Mouse (Mus musculus) neural tube, embryonic 13.5 days (tissue): ENCODE results near the gene Gm5127. TPM values are rescaled to one million over a fixed set of nuclear protein-coding genes. Genes with fewer than 3 reads are reported as not detected.

Experiments
- ATAC-seq: fragments of 200-750 bp; cut with Nextera tagmentation; 2 replicates; pipeline ENCODE4 v1.8.0; 2017; ENCODE audit warnings: low read depth, mild to moderate bottlenecking, moderate TSS enrichment, moderate library complexity
- H3K27ac ChIP-seq: fragments of 300-500 bp; sonication (generic); replicated peaks from 2 replicates; pipeline ENCODE4 v1.5.1; 2015; ENCODE audit warnings: moderate library complexity, mild to moderate bottlenecking, inconsistent platforms
- H3K27me3 ChIP-seq: fragments of 300-500 bp; sonication (generic); 2 replicates; pipeline ENCODE4 v1.6.1; 2015; ENCODE audit warnings: mild to moderate bottlenecking, inconsistent platforms
- H3K36me3 ChIP-seq: fragments of 300-500 bp; sonication (generic); 2 replicates; pipeline ENCODE4 v1.6.1; 2015; ENCODE audit warnings: mild to moderate bottlenecking, inconsistent platforms
- H3K4me1 ChIP-seq: fragments of 300-500 bp; sonication (generic); replicated peaks from 2 replicates; pipeline ENCODE4 v1.6.1; 2015; ENCODE audit warnings: inconsistent platforms
- H3K4me2 ChIP-seq: fragments of 300-500 bp; sonication (generic); 2 replicates; pipeline ENCODE4 v1.6.1; 2015; ENCODE audit warnings: inconsistent platforms, mild to moderate bottlenecking, moderate library complexity
- H3K4me3 ChIP-seq: fragments of 300-500 bp; sonication (generic); 2 replicates; pipeline ENCODE4 v1.5.1; 2015; ENCODE audit warnings: mild to moderate bottlenecking, inconsistent platforms
- H3K9ac ChIP-seq: fragments of 300-500 bp; sonication (generic); 2 replicates; pipeline ENCODE4 v1.6.1; 2015; ENCODE audit warnings: moderate library complexity, mild to moderate bottlenecking, inconsistent platforms
- H3K9me3 ChIP-seq: fragments of 300-500 bp; sonication (generic); 2 replicates; pipeline ENCODE4 v1.6.1; 2016; ENCODE audit warnings: inconsistent platforms
- WGBS: fragments of 180-500 bp; shearing (Covaris S2); methylation state at CpG from one replicate; pipeline ENCODE4 v1.1.7; 2015; 5-methylcytosine and 5-hydroxymethylcytosine counted together
- microRNA-seq: library from miRNA; unstranded; fragments of <30 nt; microRNA quantifications from one replicate; pipeline ENCODE4, GENCODE M21; 2016
- polyA plus RNA-seq: library from polyadenylated mRNA; unstranded; fragments of >200 nt; fragmentation: Nextera tagmentation; extraction: Ambion mirVana; gene quantifications from 2 replicates; pipeline ENCODE4 v1.2.1, GENCODE M21; 2015

The Gm5127 gene
- polyA plus RNA-seq, 1 experiment from 2014 or later: 0.32 TPM

DNA sequence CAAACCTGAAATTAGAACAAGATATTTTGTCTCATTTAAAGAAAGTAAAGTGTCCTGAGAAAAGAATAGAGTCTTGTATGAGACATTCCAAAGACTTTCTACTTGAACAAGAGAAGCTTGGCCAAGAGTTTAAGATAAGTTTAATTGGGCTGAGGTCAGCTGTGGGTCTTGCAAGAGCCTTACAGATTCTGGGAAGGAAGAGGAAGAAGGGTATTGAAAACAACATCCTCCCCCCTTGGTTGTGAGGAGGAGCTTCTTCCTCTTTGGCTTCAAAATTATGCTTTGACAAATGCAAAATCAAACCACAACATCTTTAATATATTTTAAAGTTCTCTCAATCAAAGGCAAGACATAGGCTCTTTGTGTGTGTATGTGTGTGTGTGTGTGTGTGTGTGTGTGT is 50.6 kb downstream of the Gm5127 start:
- Histone ChIP-seq H3K4me2 (no peak overlapping the region), H3K27ac (no peak overlapping the region), H3K4me1 (no peaks in the 10 kb centered on the region), H3K9me3 (no peaks in the 10 kb centered on the region), H3K9ac (no peak overlapping the region), H3K27me3 (no peaks in the 10 kb centered on the region), H3K36me3 (no peaks in the 10 kb centered on the region), H3K4me3 (no peak overlapping the region)
- no peak for ATAC-seq

GRCm38 (mm10) chrX:106634799-106635541 is 52.0 kb downstream of the Gm5127 start:
- 78% methylated on average over 3 of the region's 3 CpGs for WGBS
- Histone ChIP-seq H3K4me1 (no peaks in the 10 kb centered on the region), H3K9me3 (no peaks in the 10 kb centered on the region), H3K27me3 (no peaks in the 10 kb centered on the region), H3K36me3 (no peaks in the 10 kb centered on the region), H3K27ac (no peak overlapping the region), H3K4me3 (no peak overlapping the region), H3K9ac (no peak overlapping the region), H3K4me2 (no peak overlapping the region)
- ATAC-seq: no peak

GRCm38 (mm10) chrX:106662101-106662500 is 79.1 kb downstream of the Gm5127 start:
- no peak overlapping the region for H3K9ac ChIP-seq
- H3K4me2 ChIP-seq: no peak overlapping the region
- no peaks in the 10 kb centered on the region for H3K36me3 ChIP-seq
- ATAC-seq: no peak
- no peaks in the 10 kb centered on the region for H3K9me3 ChIP-seq
- H3K4me3 ChIP-seq: no peak overlapping the region
- no peaks in the 10 kb centered on the region for H3K4me1 ChIP-seq
- no peaks in the 10 kb centered on the region for H3K27me3 ChIP-seq
- H3K27ac ChIP-seq: no peak overlapping the region

GRCm38 (mm10) chrX:106704590-106704989 is 121.6 kb downstream of the Gm5127 start:
- Histone ChIP-seq H3K9me3 (no peaks in the 10 kb centered on the region), H3K27me3 (no peaks in the 10 kb centered on the region), H3K4me1 (no peaks in the 10 kb centered on the region), H3K4me3 (no peak overlapping the region), H3K4me2 (no peak overlapping the region), H3K36me3 (no peaks in the 10 kb centered on the region), H3K27ac (no peak overlapping the region), H3K9ac (no peak overlapping the region)
- 83% methylated on average over 3 of the region's 3 CpGs for WGBS
- no peak for ATAC-seq

- no peak overlapping the region for H3K9ac ChIP-seq
- no peaks in the 10 kb centered on the region for H3K36me3 ChIP-seq
- H3K4me1 ChIP-seq: no peaks in the 10 kb centered on the region
- H3K27ac ChIP-seq: no peak overlapping the region
- no peaks in the 10 kb centered on the region for H3K27me3 ChIP-seq
- ATAC-seq: no peak
- no peak overlapping the region for H3K4me2 ChIP-seq
- no peak overlapping the region for H3K4me3 ChIP-seq
- WGBS: 33% methylated on average over 2 of the region's 2 CpGs
- H3K9me3 ChIP-seq: no peaks in the 10 kb centered on the region
Measured at GRCm38 (mm10) chrX:106717160-106717559, 134.2 kb downstream of the Gm5127 start.

DNA sequence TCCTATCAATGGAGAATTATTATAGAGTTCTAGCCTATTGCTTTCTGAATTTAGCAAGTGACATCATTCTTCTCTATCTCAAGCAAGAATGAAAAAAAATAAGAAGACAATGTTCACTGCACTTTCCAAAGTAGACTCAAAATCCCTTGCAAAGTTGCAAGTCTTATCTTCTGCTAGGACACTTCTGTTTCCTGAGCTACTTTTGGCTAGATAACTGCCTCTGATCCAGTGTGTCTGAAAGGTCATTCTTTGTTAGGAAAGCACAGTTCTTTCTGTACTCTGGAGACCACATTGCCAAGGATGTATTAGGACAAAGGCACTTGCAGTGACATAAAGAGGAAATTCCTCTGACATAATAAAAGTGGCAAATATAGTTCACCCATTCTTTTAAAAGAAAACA is 159.3 kb downstream of the Gm5127 start:
- Histone ChIP-seq H3K9me3 (no peaks in the 10 kb centered on the region), H3K4me1 (no peaks in the 10 kb centered on the region), H3K27me3 (no peaks in the 10 kb centered on the region), H3K4me3 (no peak overlapping the region), H3K9ac (no peak overlapping the region), H3K27ac (no peak overlapping the region), H3K4me2 (no peak overlapping the region), H3K36me3 (no peaks in the 10 kb centered on the region)
- ATAC-seq: no peak

DNA sequence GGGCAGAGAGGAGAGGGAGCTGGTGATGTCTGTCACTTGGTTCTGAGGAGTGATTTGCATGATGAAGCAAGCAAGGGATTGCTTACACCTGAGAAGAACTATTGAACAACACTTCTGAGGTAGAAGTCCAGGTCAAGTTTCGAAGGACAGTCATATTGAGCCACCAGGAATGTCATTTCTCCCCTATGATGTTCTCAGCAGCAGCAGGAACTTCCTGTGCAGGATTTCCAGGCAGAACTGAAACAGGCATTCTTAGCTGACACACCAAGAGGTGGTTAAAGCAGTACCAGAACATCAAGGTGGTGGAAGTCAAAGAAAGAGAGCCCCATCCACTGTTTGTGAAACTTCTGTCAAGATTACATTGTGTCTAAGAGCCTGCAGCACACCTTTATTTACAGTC is 172.3 kb downstream of the Gm5127 start:
- ATAC-seq: no peak
- WGBS: 63% methylated on average over 1 of the region's 1 CpGs

More for the DNA sequence above, 172.3 kb downstream of the Gm5127 start:
- no peaks in the 10 kb centered on the region for H3K4me1 ChIP-seq
- H3K36me3 ChIP-seq: no peaks in the 10 kb centered on the region
- H3K4me2 ChIP-seq: no peak overlapping the region
- H3K9ac ChIP-seq: no peak overlapping the region
- H3K9me3 ChIP-seq: no peaks in the 10 kb centered on the region
- no peaks in the 10 kb centered on the region for H3K27me3 ChIP-seq
- no peak overlapping the region for H3K4me3 ChIP-seq
- no peak overlapping the region for H3K27ac ChIP-seq

Small RNA genes lying within 50 kb of the gene (microRNA-seq; reads per million reads assigned to microRNA genes)
- not detected for gene Gm22102

Other genes with a start within 250 kb of the Gm5127 start
- 0.77 and 4.0 TPM in 2 replicates for gene Fndc3c1, start 97.8 kb upstream of the Gm5127 start, polyA plus RNA-seq
- gene Cysltr1, start 20.5 kb downstream of the Gm5127 start, polyA plus RNA-seq: 0.61 and 0.82 TPM in 2 replicates